Mouse (Mus musculus): ENCODE measurements at regions not wholly inside any gene's neighbourhood (a gene's known extent, or its start where the extent isn't known, plus 50 kb on each side); places are given as distances from the start of the nearest gene placed in this dataset.

GRCm38 (mm10) chr1:169332165-169332564, 199.1 kb downstream of the Nuf2 start:
- DNase-seq (ENCODE audit: low spot score), result no peak

GRCm38 (mm10) chr1:169313241-169313640, 218.0 kb downstream of the Nuf2 start:
- no peak for DNase-seq (ENCODE audit: low spot score)

GRCm38 (mm10) chr1:169283440-169283839, 247.8 kb downstream of the Nuf2 start:
- no peak for DNase-seq (ENCODE audit: low spot score)

GRCm38 (mm10) chr1:169270750-169271149, 260.5 kb downstream of the Nuf2 start:
- no peak for DNase-seq (ENCODE audit: low spot score)

- no peak for DNase-seq (ENCODE audit: low spot score)
These were observed 267.1 kb downstream of the Nuf2 start for GRCm38 (mm10) chr1:169263984-169264660.

GRCm38 (mm10) chr1:169254250-169254937, 276.9 kb downstream of the Nuf2 start:
- DNase-seq (ENCODE audit: low spot score), result no peak

GRCm38 (mm10) chr1:169252189-169252588, 279.1 kb downstream of the Nuf2 start:
- no peak for DNase-seq (ENCODE audit: low spot score)

- DNase-seq (ENCODE audit: low spot score), result peak; percentile 7
These were observed 282.2 kb downstream of the Nuf2 start for GRCm38 (mm10) chr1:169249021-169249420.

- no peak for DNase-seq (ENCODE audit: low spot score)
These were observed 290.9 kb downstream of the Nuf2 start for GRCm38 (mm10) chr1:169240377-169240776.

- DNase-seq (ENCODE audit: low spot score), result no peak
These were observed 292.6 kb downstream of the Nuf2 start for GRCm38 (mm10) chr1:169238671-169239090.

- no peak for DNase-seq (ENCODE audit: low spot score)
These were observed 296.0 kb downstream of the Nuf2 start for GRCm38 (mm10) chr1:169235276-169235681.

GRCm38 (mm10) chr1:169233368-169233767, 297.9 kb downstream of the Nuf2 start:
- DNase-seq (ENCODE audit: low spot score), result no peak

- DNase-seq (ENCODE audit: low spot score), result no peak
These were observed 301.2 kb downstream of the Nuf2 start for GRCm38 (mm10) chr1:169230097-169230496.

- DNase-seq (ENCODE audit: low spot score), result no peak
These were observed 306.8 kb downstream of the Nuf2 start for GRCm38 (mm10) chr1:169224431-169224830.

GRCm38 (mm10) chr1:169187658-169188057, 343.6 kb downstream of the Nuf2 start:
- peak; percentile 4 for DNase-seq (ENCODE audit: low spot score)

- no peak for DNase-seq (ENCODE audit: low spot score)
These were observed 360.9 kb downstream of the Nuf2 start for GRCm38 (mm10) chr1:169170405-169170804.

GRCm38 (mm10) chr1:169168033-169168432, 363.2 kb downstream of the Nuf2 start:
- DNase-seq (ENCODE audit: low spot score), result no peak

- no peak for DNase-seq (ENCODE audit: low spot score)
These were observed 365.0 kb downstream of the Nuf2 start for GRCm38 (mm10) chr1:169166041-169166850.

- no peak for DNase-seq (ENCODE audit: low spot score)
These were observed 370.4 kb downstream of the Nuf2 start for GRCm38 (mm10) chr1:169160858-169161257.

- no peak for DNase-seq (ENCODE audit: low spot score)
These were observed 371.0 kb downstream of the Nuf2 start for GRCm38 (mm10) chr1:169160220-169160619.

- DNase-seq (ENCODE audit: low spot score), result no peak
These were observed 371.5 kb downstream of the Nuf2 start for GRCm38 (mm10) chr1:169159786-169160185.

- DNase-seq (ENCODE audit: low spot score), result no peak
These were observed 373.8 kb downstream of the Nuf2 start for GRCm38 (mm10) chr1:169157496-169157895.

GRCm38 (mm10) chr1:169156875-169157274, 374.4 kb downstream of the Nuf2 start:
- no peak for DNase-seq (ENCODE audit: low spot score)

Measured in layer of hippocampus, adult 11-12 months (tissue).